10 mouse cellular contexts compared by ENCODE assay signal in genomic region chr9:64498929-64499328, GRCm38 (mm10).
DNase-seq lines count a peak whose midpoint lies in the region; ATAC-seq and TF ChIP-seq lines count a peak whose summit lies in the region.
"Had no signal": no experiment of that assay in that cellular context is flagged by ENCODE, and none has a peak within 500 bp of the region (broad histone marks: within the 10 kb centered on the region; RNA-seq: fewer than 3 reads in every experiment).

No protein-coding gene starts in this region.

- DNase-seq in heart, adult 18-20 months: peak; percentile 42 to 55
- peak; percentile 51 for DNase-seq in Muller cell, postnatal 12 days (ENCODE audit: inconsistent ontology term)
- peak; percentile 56 to 68 for DNase-seq in adrenal gland, postnatal 36 days
- DNase-seq in layer of hippocampus, adult 2 months (ENCODE audit: low spot score in 2 of 2): peak; percentile 28 to 41
- no peak for DNase-seq in testis, postnatal 10 days (ENCODE audit: low spot score)
- DNase-seq: thymus, postnatal 4 days had no signal

- H3K27ac ChIP-seq in heart, embryonic 11.5 days (ENCODE audit: low read depth, low read length): no peak overlapping the region
- no peak overlapping the region for H3K27ac ChIP-seq in layer of hippocampus, adult 2 months
- H3K27ac ChIP-seq in kidney, embryonic 15.5 days: no peak overlapping the region
- H3K27ac ChIP-seq in intestine, embryonic 16.5 days (ENCODE audit: low read length): no peak overlapping the region
- H3K27ac ChIP-seq: left cerebral cortex, adult 2 months had no signal

- 0 out of 2 replicates have a peak, but pooled peaks cover 2% of the 10 kb centered on the region for H3K27me3 ChIP-seq in heart, embryonic 11.5 days (ENCODE audit: control insufficient read depth, insufficient read depth, low read length)
- peaks cover 10% of the 10 kb centered on the region; the same call in 1 of the 2 replicates for H3K27me3 ChIP-seq in kidney, embryonic 15.5 days
- no peaks in the 10 kb centered on the region for H3K27me3 ChIP-seq in intestine, embryonic 16.5 days (replicated peaks; ENCODE audit: control insufficient read depth, insufficient read depth, low read length)

- TF ChIP-seq CTCF in layer of hippocampus, adult 2 months (conservative IDR thresholded peaks at IDR 0.05): no peak

- H3K9ac ChIP-seq in heart, embryonic 11.5 days (ENCODE audit: low read depth, low read length): no peak overlapping the region
- no peak overlapping the region for H3K9ac ChIP-seq in kidney, embryonic 15.5 days
- no peak overlapping the region for H3K9ac ChIP-seq in intestine, embryonic 16.5 days (ENCODE audit: low read depth, low read length)

- H3K4me3 ChIP-seq in heart, embryonic 11.5 days (ENCODE audit: low read depth, low read length): no peak overlapping the region
- H3K4me3 ChIP-seq in layer of hippocampus, adult 2 months: no peak overlapping the region
- no peak overlapping the region for H3K4me3 ChIP-seq in kidney, embryonic 15.5 days (replicated peaks)
- no peak overlapping the region for H3K4me3 ChIP-seq in intestine, embryonic 16.5 days (ENCODE audit: low read length)
- H3K4me3 ChIP-seq: left cerebral cortex, adult 2 months had no signal

- no peak overlapping the region for H3K4me2 ChIP-seq in heart, embryonic 11.5 days
- H3K4me2 ChIP-seq in kidney, embryonic 15.5 days: no peak overlapping the region
- no peak overlapping the region for H3K4me2 ChIP-seq in intestine, embryonic 16.5 days (ENCODE audit: low read depth, low read length)

- H3K9me3 ChIP-seq in heart, embryonic 11.5 days (replicated peaks; ENCODE audit: control insufficient read depth, low read length): no peaks in the 10 kb centered on the region
- no peaks in the 10 kb centered on the region for H3K9me3 ChIP-seq in kidney, embryonic 15.5 days (replicated peaks)
- H3K9me3 ChIP-seq in intestine, embryonic 16.5 days (ENCODE audit: control insufficient read depth, low read length): no peaks in the 10 kb centered on the region

- H3K4me1 ChIP-seq in heart, embryonic 11.5 days (ENCODE audit: control insufficient read depth, insufficient read depth, low read length): no peaks in the 10 kb centered on the region
- peaks cover 11% of the 10 kb centered on the region for H3K4me1 ChIP-seq in kidney, embryonic 15.5 days
- no peaks in the 10 kb centered on the region for H3K4me1 ChIP-seq in intestine, embryonic 16.5 days (ENCODE audit: control insufficient read depth, insufficient read depth, low read length)

- ATAC-seq in heart, embryonic 11.5 days (replicated peaks; ENCODE audit: insufficient number of reproducible peaks, low FRiP score, low TSS enrichment): no peak
- ATAC-seq in kidney, embryonic 15.5 days (replicated peaks; ENCODE audit: low FRiP score): no peak
- ATAC-seq in intestine, embryonic 16.5 days: no peak

- 74% methylated on average over 5 of the region's 5 CpGs for WGBS in heart, embryonic 11.5 days (ENCODE audit: insufficient replicate concordance)
- 74% methylated on average over 5 of the region's 5 CpGs for WGBS in kidney, embryonic 15.5 days
- WGBS in intestine, embryonic 16.5 days: 57% methylated on average over 5 of the region's 5 CpGs

- no peaks in the 10 kb centered on the region for H3K36me3 ChIP-seq in heart, embryonic 11.5 days (ENCODE audit: control insufficient read depth, insufficient read depth, low read length)
- no peaks in the 10 kb centered on the region for H3K36me3 ChIP-seq in kidney, embryonic 15.5 days
- H3K36me3 ChIP-seq in intestine, embryonic 16.5 days (ENCODE audit: control insufficient read depth, insufficient read depth, low read length): no peaks in the 10 kb centered on the region
